Mouse (Mus musculus) right cerebral cortex, adult 2 months (tissue): ENCODE results near the gene Zfp286.

Experiments
- DNase-seq, 2 experiments: peaks; one replicate each; pipeline ENCODE4 v3.0.0; 2021 to 2022; ENCODE audit warnings: low spot score in 2 of 2

Zfp286 gene

GRCm38 (mm10) chr11:62708252-62708651 lies 81.0 kb downstream of the Zfp286 start:
- DNase-seq: no peak

GRCm38 (mm10) chr11:62706141-62706540 lies 83.1 kb downstream of the Zfp286 start:
- no peak for DNase-seq
